Mouse (Mus musculus) gastrocnemius, postnatal 25 days (tissue): ENCODE data around the gene Ppp2r2c. TPM values are rescaled to one million over a fixed set of nuclear protein-coding genes. Genes with fewer than 3 reads are reported as not detected.

Experiments used
- DNase-seq: peaks from one replicate; pipeline ENCODE4 v3.0.0; 2022
- total RNA-seq, 2 experiments: library from RNA; stranded (reverse); gene quantifications; 1 replicate in 1 of 2; 2 replicates in 1 of 2; pipeline ENCODE4 v1.2.3; 2021

The Ppp2r2c gene
- total RNA-seq, 2 experiments from 2014 or later, result 0.41 to 0.70 TPM

DNA sequence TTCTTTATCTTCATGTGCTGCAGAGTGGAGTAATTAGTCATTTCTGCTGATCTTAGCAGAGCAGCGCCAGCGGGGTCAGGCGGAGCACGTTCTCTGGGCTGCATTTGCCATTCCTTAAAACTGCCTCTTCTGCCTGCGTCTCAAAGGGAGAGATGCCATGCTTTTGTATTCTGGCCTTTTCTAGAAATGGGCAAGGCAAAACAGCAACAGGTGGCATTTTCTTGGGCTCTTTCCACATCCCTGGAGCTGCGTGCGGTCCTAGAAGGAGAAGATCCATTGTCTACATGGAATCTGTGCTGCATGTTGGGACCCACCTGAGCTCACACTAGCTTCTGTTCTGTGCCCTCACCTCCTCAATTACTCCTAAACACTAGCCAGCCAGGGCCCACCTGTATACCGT lies 29.7 kb downstream of the Ppp2r2c start:
- no peak for DNase-seq

DNA sequence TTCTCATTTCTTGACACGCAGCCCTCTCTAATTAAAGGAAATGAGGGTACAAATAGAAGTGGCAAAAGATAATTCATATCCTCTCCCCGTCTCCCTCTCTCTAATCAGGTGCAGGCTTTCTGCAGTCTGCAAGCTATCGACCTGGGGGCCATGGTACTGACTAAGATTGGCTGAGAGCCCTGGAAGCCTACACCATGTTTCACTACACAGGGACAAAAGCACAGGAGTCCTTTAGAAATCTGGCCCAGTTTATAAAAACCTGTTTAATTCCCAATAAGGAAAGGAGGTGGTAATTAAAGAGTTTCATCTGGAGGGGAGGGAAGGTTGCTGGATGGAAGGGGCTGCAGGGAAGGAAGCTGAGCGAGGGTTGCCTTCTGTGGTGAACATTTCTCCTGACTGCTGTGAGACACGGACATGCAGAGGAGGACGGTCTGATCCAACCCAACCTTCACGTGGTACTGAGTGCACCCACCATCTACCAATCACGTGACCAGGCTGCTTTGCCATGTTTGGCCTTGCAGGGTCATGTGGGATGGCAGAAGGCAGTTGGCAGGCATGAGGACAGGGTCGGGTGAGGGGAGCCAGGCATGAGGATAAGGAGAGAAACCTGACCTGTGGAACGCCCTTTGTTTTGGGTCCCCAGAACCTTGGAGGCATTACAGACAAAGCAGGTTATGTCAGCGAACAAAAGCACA lies 30.2 kb downstream of the Ppp2r2c start:
- no peak for DNase-seq

DNA sequence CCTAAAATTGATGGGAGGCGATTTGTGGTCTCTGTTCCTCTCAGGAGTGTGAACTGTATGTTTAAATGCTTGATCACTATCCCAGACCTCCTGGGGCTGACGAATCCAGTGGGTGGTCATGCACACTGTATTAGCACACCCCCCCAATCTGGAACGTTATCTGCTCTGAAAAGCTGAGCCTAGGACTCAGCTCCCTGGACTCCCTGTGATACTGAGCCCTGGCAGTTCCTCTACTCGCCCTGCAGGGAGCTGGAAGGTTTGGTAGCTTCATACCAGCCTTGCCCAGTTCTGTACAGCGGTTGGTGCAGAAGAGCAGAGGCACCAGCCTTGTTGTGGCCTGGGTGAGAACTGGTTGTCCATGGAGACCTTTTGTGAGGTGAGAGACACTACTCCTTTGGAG lies 31.1 kb downstream of the Ppp2r2c start:
- DNase-seq, result no peak

DNA sequence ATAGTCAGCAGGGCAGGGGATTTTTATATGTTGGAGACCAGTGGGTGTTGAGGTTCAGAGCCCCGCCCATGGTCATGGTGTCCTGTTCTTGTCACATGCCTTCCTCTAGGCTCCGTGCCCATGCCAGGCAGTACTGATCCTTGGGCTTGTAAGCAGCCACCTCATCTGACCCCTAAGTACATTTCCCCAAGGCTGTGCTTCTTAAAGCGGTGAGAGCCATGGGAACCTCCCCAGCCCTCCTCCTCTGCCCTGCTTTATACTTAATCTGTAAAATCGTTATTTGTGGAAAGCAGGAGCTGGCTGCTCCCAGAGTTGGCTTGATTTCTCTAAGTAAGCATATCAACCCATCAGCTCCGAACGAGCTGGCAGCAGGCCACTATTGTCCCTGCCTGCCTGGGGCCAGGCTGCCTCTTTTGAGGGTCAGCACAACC lies 31.9 kb downstream of the Ppp2r2c start:
- DNase-seq, result no peak

DNA sequence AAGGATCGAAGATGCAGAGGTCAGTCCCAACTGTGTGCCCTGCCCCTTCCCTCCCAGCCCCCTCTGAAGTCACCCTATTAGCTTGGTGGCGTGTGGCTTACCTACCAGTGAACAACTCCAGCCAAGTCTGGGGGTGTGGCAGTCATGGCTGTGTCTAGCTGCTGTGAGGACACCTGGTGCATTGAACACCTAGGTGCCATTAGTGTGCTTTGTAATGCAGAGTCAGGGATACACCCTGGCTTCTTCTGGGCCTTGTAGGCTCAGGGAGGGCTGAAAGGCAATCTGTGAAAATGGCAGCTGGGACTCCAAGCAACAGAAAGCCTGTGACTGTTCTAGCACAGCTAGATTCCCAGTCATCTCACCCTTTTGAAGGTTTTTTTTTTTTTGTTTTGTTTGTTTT lies 34.5 kb downstream of the Ppp2r2c start:
- no peak for DNase-seq

DNA sequence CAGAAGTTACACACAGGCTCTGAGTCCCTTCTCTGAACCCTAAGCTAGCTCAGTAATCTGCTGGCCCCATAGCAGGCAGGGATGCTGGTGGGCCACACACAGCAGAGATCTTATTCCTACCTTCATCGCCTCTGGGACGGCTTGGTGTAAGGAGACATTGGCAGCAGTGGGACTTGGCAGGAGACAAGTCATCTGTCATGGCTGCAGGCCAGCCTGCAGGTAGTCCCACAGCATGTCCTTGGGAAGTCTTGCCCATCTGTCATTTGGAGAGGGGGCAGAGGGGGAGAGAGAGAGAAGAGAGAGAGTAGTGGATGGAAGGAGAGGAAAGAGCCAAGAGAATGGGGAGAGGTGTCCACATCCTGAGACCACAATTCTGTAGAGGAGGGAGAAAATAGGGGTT lies 35.8 kb downstream of the Ppp2r2c start:
- no peak for DNase-seq

DNA sequence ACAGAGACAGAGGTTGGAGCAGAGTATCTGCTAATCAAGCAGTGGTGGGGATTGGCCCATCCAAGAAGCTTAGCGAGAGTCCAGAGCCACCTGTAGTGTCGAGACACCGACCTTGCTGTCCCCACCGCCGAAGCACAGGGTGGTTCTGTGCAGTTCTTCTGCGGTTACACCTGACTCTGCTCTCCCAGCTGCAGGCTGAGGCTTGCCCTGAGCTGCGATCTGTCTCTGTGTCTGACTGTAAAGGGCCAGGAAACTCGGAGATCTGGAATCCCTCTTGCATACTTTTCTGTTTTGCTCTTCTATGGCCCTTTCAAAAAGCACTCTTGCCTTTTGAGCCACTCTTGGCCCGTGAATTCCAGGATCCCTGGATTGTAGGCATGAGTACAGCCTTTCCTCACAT lies 36.4 kb downstream of the Ppp2r2c start:
- no peak for DNase-seq

DNA sequence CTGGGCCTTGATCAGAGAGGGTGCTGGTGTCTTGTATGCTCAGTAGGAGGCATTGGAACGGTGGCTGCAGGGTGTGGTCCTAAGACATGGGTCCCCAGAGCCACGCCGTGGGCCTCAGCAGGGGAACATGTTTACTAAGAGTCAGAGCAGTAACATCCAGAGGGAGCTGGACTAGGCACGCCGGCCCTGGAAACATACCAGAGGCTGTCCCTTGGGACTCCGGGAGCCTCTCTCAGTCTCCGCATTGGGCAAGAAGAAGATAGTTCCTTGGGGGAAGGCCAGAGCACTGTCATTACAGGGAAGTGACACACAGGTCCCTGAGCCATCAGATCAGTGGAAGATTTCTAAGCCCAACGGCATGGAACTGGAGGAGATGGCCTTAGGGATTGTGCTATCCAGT lies 36.9 kb downstream of the Ppp2r2c start:
- peak; percentile 23 for DNase-seq

DNA sequence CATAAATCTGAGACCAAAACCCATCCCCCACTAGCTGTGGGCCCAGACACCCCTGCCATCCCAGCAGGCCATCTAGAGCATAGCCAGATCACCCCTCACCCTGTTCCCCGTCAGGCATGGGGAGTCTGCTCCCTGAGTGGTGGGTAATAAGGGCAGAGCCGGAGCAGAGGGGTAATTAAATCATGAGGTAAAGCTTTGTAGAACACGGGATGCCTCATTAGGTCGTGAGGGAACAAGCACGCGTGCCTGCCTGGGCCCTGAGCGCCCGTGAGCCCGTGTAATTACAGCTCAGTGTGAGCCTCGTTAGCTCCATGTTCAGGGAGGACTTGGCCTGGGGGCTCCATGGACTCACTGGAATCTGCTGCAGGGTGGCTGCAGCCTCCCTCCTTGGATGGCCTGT lies 39.4 kb downstream of the Ppp2r2c start:
- no peak for DNase-seq

DNA sequence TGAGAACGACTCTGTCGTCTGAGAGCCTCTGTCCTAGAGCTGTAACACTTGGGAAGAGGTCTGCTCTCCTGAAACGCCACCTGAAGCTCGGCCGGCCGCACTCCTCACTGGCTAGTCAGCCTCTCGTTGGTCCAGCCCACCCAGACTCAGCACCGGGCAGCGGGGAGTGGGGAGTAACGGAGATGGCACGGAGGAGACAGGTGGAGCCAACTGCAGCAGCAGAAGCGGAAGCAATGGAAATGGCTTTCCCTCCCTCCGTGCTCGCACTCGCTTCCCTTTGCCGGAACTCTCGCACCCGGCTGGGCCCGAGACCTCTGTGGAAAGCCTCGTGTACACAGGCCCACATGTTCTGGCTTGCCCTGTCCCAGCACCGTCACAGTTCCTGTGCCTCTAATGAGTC lies 41.2 kb downstream of the Ppp2r2c start:
- no peak for DNase-seq

DNA sequence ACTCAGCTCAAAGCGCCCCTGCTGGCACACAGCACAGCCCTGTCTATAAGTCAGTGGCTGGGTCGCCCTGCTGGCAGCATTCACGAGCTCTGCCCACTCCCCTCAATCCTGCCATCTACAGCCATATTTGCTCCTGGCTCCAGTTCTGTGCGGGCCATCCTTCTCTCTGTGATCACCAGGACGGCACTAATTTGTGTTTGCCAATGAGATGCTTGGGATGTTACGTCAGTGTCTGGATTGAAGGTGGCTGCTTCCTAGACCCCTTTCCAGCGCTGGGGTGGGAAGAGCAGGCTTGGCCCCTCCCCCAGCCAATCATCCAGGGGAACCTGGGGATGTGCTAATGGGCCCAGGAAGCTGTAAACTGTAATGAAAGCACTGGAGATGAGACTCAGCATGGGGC lies 42.7 kb downstream of the Ppp2r2c start:
- no peak for DNase-seq

DNA sequence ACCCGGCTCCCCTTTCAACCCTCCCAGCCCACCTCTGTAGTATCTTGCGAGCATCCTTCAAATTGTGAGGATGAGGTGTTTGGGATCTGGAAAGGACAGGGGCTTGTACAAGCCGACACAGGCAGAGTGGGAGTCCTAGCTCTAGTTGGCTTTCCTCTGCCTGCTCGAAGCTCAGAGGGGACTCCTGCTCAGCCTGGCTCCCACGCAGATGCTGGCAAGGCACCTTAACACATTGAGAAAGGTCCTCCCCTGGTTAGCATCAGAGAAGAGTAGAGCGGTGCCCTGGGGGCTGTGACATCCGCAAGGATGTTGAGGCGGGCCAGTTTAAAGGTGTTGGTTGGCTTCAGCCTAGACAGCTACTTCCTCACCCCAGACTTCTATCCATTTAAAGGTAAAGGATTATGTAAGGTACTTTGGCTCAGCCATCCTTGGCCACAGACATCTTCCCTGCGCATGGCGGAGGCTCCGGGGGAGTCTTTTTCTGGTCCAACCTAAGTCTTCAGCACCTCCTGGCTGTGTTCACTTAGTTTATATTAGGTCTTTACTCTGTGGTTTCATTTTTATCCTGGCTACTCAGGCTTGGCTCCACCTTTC lies 43.5 kb downstream of the Ppp2r2c start:
- no peak for DNase-seq

DNA sequence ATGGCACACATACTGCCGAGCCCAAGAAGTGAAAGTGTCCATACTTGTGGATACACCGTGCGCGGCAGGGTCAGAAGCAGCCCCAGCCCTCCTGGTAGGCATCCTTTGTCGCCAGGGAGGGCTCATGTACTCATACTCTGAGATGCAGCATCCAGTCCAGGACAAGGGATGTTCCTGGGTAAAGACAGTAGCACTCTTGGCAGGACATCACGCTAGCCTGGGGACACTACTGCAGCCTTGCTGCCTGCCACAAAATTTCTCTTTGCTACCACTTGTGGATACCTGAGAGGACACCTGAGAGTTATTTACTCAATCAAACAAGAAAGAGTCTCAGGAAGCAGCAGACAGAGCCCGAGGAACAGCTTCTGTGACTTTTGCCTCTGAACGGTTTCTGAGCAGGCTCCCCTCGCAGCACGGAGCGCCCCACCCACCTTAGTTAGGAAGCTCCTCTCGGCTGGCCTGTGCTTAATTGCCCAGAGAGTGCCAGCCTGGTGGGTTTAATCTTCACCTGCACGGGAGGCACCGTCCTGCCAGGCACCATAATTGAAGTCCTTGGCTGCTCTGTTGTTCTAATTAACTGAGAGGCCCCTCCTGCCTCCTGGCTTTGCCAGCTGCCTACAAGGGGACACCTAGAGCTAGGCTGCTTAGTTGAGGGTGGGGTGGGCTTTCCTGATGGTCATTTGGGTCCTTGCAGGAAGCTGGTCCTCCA lies 44.4 kb downstream of the Ppp2r2c start:
- DNase-seq, result no peak

DNA sequence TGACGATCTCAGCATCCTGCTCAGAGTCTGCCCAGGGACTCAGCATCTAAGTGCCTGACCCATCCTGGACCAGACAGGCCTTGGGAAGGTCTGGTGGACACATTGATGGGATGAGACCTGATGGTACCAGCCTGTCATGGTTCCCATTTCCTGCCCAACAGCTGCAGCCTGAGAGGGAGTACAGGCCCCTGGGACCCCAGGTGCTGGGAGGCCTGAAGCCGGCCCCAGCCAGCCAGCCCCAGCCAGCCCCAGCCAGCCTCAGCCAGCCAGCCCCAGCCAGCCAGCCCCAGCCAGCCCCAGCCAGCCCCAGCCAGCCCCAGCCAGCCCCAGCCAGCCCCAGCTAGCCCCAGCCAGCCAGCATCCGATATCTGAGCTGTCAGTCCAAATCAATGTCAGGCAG lies 46.9 kb downstream of the Ppp2r2c start:
- no peak for DNase-seq

DNA sequence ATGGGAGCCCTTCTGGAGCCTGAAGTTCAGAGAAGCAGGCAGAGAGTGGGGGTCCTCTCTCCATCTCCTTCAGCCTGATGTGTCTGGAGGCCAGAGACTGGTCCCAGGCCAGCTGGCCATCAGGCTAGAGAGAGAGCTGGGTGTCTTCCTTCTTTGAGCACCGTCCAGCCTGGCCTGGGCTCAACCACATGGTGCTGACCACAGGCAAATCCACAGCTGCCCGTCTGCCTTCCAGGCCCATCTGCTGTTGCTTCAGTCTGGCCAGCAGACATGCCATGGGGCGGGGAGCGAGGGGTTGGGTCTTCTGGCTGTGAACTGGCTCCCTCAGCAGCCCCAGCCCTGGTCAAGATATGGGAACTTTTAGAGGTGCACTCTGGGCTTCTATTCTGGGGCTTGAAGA lies 48.3 kb downstream of the Ppp2r2c start:
- no peak for DNase-seq

DNA sequence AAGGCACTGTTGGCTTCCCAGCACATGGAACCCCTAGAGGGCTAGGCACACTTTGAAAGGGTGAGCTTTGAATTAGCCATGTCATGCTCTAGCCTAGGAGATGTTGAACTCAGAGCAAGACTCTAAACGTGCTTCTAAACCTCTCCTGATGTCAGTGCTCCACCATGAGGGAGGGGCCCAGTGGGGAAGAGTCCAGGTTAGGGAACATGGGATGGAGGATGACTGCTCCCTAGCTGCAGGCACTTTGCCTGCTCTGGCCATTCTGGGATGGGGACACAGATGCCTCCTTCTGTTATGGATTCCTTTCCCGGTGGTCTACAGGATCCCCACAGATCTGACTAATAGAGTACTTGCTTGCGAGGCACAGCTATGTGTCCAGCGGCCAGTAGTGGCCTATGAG lies 48.9 kb downstream of the Ppp2r2c start:
- DNase-seq, result no peak

DNA sequence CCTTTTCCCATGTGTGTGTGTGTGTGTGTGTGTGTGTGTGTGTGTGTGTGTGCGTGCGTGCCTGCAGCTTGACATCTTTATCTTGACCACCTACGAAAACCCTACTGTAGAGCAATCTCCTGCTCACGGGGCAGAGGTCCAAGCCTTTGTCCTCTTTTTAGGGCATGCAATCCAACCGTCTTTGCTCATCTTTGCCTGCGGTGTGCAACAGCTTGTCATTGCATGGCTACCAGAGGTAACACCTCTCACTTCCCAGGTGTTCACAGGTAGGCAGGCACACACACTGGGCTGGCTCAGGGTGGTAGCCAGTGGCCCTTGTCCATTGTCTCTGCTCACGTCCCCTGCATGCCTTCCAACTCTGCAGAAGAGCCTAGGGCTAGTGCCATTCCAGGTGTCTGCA lies 49.7 kb downstream of the Ppp2r2c start:
- no peak for DNase-seq

DNA sequence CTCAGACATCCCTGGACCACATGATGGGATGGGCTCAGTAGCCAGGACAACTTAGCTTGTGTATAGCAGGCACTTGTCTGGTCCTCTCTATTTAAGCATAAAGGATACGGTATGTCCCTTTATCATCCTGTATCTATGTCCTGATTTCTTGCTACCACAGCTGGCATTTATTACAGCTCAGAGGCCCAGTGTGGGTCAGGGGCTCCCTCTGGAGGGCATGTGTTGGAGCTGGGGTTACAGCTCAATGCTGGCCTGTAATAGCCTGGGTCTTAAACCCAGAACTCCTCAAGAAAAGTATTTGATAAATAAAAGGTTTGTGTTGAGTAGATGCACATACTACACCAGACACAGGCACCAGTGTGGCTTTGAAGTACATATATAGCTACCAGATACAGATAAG lies 51.8 kb downstream of the Ppp2r2c start:
- DNase-seq, result no peak

DNA sequence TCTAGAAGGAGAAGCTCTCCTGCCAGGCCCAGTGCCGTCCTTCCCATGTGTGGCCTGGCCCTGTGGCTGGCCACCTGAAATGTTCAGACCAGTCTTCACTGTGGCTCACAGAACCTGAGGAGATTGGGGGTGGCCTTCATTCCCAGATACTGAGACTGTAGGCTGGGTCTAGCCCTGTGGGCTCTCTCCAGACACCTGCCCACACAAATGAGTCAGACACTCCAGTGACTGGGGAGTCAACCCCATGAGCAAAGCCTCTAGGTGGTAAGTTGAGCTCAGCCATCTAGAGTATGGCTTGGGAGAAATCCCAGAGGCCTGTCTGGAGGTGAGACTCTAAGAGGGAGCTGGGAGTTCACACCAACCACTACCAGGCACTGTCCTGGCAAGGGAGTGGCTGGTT lies 53.6 kb downstream of the Ppp2r2c start:
- DNase-seq, result no peak

DNA sequence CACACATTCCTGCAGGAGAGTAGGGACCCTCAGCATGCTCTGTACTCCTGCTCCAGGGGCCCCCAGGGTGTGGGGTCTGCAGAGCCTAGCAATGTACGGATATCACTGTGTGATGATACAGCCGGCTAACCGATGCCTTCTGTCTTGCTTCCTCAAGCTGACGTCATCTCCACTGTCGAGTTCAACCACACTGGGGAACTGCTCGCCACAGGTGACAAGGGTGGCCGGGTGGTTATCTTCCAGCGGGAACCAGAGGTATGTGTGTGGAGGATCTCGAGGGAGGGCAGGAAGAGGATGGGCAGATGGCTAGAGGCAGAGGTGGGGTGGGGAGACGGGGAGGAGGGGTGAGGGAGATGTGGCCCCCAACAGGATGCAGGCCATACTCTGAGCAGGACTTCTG lies 54.5 kb downstream of the Ppp2r2c start:
- DNase-seq, result no peak

DNA sequence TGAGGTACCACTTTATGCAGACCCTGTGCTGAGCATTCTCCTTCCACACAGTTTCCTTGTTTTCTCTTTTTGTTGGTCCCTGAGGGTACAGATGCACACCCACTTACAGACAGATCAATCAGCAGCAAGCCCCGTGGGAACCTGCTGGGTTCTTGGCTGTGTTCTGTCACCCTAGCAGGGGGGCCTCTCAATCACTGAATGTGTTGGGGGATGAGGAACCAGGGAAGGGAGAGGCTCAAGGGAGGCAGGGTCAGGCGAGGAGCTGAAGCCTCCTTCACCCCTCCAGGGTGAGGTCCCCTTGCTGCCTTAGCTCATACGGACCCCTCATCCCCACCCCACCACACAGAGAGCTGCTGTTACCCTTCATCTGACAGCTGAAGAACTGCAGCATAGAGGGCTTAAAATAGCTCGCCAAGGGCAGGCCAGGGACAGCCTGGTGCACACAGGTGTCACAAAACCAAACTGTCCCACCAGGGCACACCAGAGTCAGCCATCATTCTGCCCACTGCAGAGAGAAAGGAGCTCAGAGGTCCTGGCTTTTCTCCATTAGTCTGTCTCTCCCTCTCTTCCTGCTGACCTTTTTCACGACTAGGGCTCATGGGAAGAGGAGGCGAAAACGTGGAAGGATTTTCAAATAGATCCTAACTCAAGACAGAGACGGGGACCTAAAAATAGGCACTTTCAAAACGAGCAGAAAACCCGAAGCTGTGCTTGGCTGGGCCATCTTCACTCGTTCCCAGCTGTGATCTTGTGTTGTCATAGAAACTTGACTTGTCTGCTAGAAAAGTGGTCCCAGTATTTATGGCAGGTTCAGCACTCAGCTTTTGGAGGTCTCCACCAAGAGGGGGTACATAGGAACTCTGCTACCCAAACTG lies 55.8 kb downstream of the Ppp2r2c start:
- DNase-seq, result no peak

DNA sequence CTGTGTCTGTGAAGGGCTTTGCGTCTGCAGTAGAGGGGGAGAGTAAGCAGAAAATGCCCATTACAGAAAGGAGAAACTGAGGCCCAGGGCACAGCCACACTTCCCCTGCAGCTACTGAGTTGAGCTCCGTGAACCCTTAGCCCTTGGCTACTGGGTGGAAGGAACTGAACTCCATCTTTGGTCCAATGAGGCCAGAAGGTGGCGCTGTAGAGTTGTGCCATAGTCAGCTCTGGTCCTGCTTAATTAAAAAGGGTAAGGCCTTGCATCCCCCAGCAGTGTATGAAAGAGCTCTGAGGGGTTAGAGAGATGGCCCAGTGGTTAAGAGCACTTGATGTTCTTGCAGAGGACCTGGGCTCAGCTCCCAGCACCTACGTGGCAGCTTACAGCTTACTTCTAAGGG lies 60.4 kb downstream of the Ppp2r2c start:
- DNase-seq, result no peak

DNA sequence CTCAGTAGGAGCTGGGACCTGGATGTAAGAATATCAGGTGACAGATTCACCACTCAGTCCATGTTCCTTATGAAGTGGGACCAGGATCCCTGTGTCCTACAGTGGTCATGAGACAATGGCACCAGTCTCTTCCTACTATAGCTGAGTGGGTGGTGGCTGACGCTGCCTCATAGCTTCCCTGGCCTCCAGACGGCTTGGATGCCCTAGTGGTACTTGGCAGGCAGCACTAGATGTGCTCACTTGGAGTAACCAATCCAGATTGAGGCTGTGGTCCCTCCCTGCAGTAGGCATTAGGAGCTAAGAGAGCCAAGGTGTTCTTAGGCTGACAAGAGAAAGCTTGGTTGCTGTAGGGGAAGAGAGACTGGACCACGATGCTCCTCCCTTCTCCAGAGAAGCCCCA lies 61.1 kb downstream of the Ppp2r2c start:
- no peak for DNase-seq
